Mouse (Mus musculus): ENCODE results near the gene Pik3r1. TPM values are rescaled to one million over a fixed set of nuclear protein-coding genes. Genes with fewer than 3 reads are reported as not detected.

Pik3r1 gene
- polyA plus RNA-seq, 1 experiment, result 7.3 TPM

GRCm38 (mm10) chr13:101711301-101711700 is 56.7 kb downstream of the Pik3r1 start:
- H3K27me3 ChIP-seq (ENCODE audit: control insufficient read depth, insufficient read depth, insufficient read length), result no peaks in the 10 kb centered on the region
- TF ChIP-seq MAX (IDR thresholded peaks at IDR 0.05), result no peak
- no peak for TF ChIP-seq FOSL1 (IDR thresholded peaks at IDR 0.05; ENCODE audit: insufficient read depth, low read length, poor library complexity, severe bottlenecking)
- TF ChIP-seq CTCF (IDR thresholded peaks at IDR 0.05; ENCODE audit: control insufficient read depth, insufficient read depth, insufficient read length), result no peak
- TF ChIP-seq MYOD1 (IDR thresholded peaks at IDR 0.05; ENCODE audit: control insufficient read depth, insufficient read length, low read depth), result no peak
- TF ChIP-seq MYOG (IDR thresholded peaks at IDR 0.05; ENCODE audit: control insufficient read depth, extremely low read depth, insufficient read length), result no peak
- no peak for TF ChIP-seq CEBPB (IDR thresholded peaks at IDR 0.05; ENCODE audit: low read depth)
- no peak for TF ChIP-seq USF1 (IDR thresholded peaks at IDR 0.05; ENCODE audit: low read depth)
- H3K79me2 ChIP-seq (ENCODE audit: control insufficient read depth, insufficient read depth), result peaks cover 14% of the 10 kb centered on the region
- H3ac ChIP-seq (ENCODE audit: control insufficient read depth, insufficient read length, low read depth), result no peak overlapping the region
- H3K4me3 ChIP-seq (ENCODE audit: insufficient read depth, poor library complexity, severe bottlenecking), result no peak overlapping the region
- peaks cover 8% of the 10 kb centered on the region for H3K79me3 ChIP-seq (ENCODE audit: low read depth)
- H3K36me3 ChIP-seq (ENCODE audit: control insufficient read depth, insufficient read depth), result peaks cover 5% of the 10 kb centered on the region

- H3K36me3 ChIP-seq (ENCODE audit: control insufficient read depth, insufficient read depth), result peaks cover 5% of the 10 kb centered on the region
- peaks cover 1% of the 10 kb centered on the region for H3K79me3 ChIP-seq (ENCODE audit: low read depth)
- no peak overlapping the region for H3ac ChIP-seq (ENCODE audit: control insufficient read depth, insufficient read length, low read depth)
- TF ChIP-seq MAX (IDR thresholded peaks at IDR 0.05), result no peak
- TF ChIP-seq MYOD1 (IDR thresholded peaks at IDR 0.05; ENCODE audit: control insufficient read depth, insufficient read length, low read depth), result no peak
- TF ChIP-seq FOSL1 (IDR thresholded peaks at IDR 0.05; ENCODE audit: insufficient read depth, low read length, poor library complexity, severe bottlenecking), result no peak
- no peak for TF ChIP-seq CEBPB (IDR thresholded peaks at IDR 0.05; ENCODE audit: low read depth)
- no peak for TF ChIP-seq MYOG (IDR thresholded peaks at IDR 0.05; ENCODE audit: control insufficient read depth, extremely low read depth, insufficient read length)
- TF ChIP-seq CTCF (IDR thresholded peaks at IDR 0.05; ENCODE audit: control insufficient read depth, insufficient read depth, insufficient read length), result no peak
- TF ChIP-seq USF1 (IDR thresholded peaks at IDR 0.05; ENCODE audit: low read depth), result no peak
- no peak overlapping the region for H3K4me3 ChIP-seq (ENCODE audit: insufficient read depth, poor library complexity, severe bottlenecking)
- H3K79me2 ChIP-seq (ENCODE audit: control insufficient read depth, insufficient read depth), result no peaks in the 10 kb centered on the region
- no peaks in the 10 kb centered on the region for H3K27me3 ChIP-seq (ENCODE audit: control insufficient read depth, insufficient read depth, insufficient read length)
These were observed 58.2 kb downstream of the Pik3r1 start for GRCm38 (mm10) chr13:101709788-101710187.

- TF ChIP-seq MYOG (IDR thresholded peaks at IDR 0.05; ENCODE audit: control insufficient read depth, extremely low read depth, insufficient read length) (no peak), MYOD1 (IDR thresholded peaks at IDR 0.05; ENCODE audit: control insufficient read depth, insufficient read length, low read depth) (no peak)
- Histone ChIP-seq H3K4me3 (ENCODE audit: insufficient read depth, poor library complexity, severe bottlenecking) (no peak overlapping the region), H3K79me2 (ENCODE audit: control insufficient read depth, insufficient read depth) (no peaks in the 10 kb centered on the region), H3K79me3 (ENCODE audit: low read depth) (no peaks in the 10 kb centered on the region), H3K36me3 (ENCODE audit: control insufficient read depth, insufficient read depth) (peaks cover 9% of the 10 kb centered on the region), H3K27me3 (ENCODE audit: control insufficient read depth, insufficient read depth, insufficient read length) (no peaks in the 10 kb centered on the region), H3ac (ENCODE audit: control insufficient read depth, insufficient read length, low read depth) (no peak overlapping the region)
These were observed 60.8 kb downstream of the Pik3r1 start for GRCm38 (mm10) chr13:101707226-101707625.

- Histone ChIP-seq H3K79me2 (ENCODE audit: control insufficient read depth, insufficient read depth) (no peaks in the 10 kb centered on the region), H3K27me3 (ENCODE audit: control insufficient read depth, insufficient read depth, insufficient read length) (no peaks in the 10 kb centered on the region), H3K36me3 (ENCODE audit: control insufficient read depth, insufficient read depth) (peaks cover 15% of the 10 kb centered on the region), H3ac (ENCODE audit: control insufficient read depth, insufficient read length, low read depth) (no peak overlapping the region), H3K4me3 (ENCODE audit: insufficient read depth, poor library complexity, severe bottlenecking) (no peak overlapping the region), H3K79me3 (ENCODE audit: low read depth) (no peaks in the 10 kb centered on the region)
- TF ChIP-seq MAX (IDR thresholded peaks at IDR 0.05), result no peak
- TF ChIP-seq MYOD1 (IDR thresholded peaks at IDR 0.05; ENCODE audit: control insufficient read depth, insufficient read length, low read depth), result no peak
- no peak for TF ChIP-seq FOSL1 (IDR thresholded peaks at IDR 0.05; ENCODE audit: insufficient read depth, low read length, poor library complexity, severe bottlenecking)
- no peak for TF ChIP-seq CTCF (IDR thresholded peaks at IDR 0.05; ENCODE audit: control insufficient read depth, insufficient read depth, insufficient read length)
- no peak for TF ChIP-seq USF1 (IDR thresholded peaks at IDR 0.05; ENCODE audit: low read depth)
- no peak for TF ChIP-seq MYOG (IDR thresholded peaks at IDR 0.05; ENCODE audit: control insufficient read depth, extremely low read depth, insufficient read length)
- TF ChIP-seq CEBPB (IDR thresholded peaks at IDR 0.05; ENCODE audit: low read depth), result no peak
These were observed 61.6 kb downstream of the Pik3r1 start for GRCm38 (mm10) chr13:101706426-101706825.

GRCm38 (mm10) chr13:101702096-101702775 is 65.8 kb downstream of the Pik3r1 start:
- Histone ChIP-seq H3K79me3 (ENCODE audit: low read depth) (no peaks in the 10 kb centered on the region), H3K27me3 (ENCODE audit: control insufficient read depth, insufficient read depth, insufficient read length) (no peaks in the 10 kb centered on the region), H3K79me2 (ENCODE audit: control insufficient read depth, insufficient read depth) (no peaks in the 10 kb centered on the region), H3ac (ENCODE audit: control insufficient read depth, insufficient read length, low read depth) (no peak overlapping the region), H3K36me3 (ENCODE audit: control insufficient read depth, insufficient read depth) (peaks cover 27% of the 10 kb centered on the region), H3K4me3 (ENCODE audit: insufficient read depth, poor library complexity, severe bottlenecking) (no peak overlapping the region)
- TF ChIP-seq FOSL1 (IDR thresholded peaks at IDR 0.05; ENCODE audit: insufficient read depth, low read length, poor library complexity, severe bottlenecking) (no peak), CEBPB (IDR thresholded peaks at IDR 0.05; ENCODE audit: low read depth) (no peak), MAX (IDR thresholded peaks at IDR 0.05) (no peak)

- H3ac ChIP-seq (ENCODE audit: control insufficient read depth, insufficient read length, low read depth), result no peak overlapping the region
- peaks cover 27% of the 10 kb centered on the region for H3K36me3 ChIP-seq (ENCODE audit: control insufficient read depth, insufficient read depth)
- H3K4me3 ChIP-seq (ENCODE audit: insufficient read depth, poor library complexity, severe bottlenecking), result no peak overlapping the region
- no peaks in the 10 kb centered on the region for H3K79me2 ChIP-seq (ENCODE audit: control insufficient read depth, insufficient read depth)
- H3K79me3 ChIP-seq (ENCODE audit: low read depth), result no peaks in the 10 kb centered on the region
- H3K27me3 ChIP-seq (ENCODE audit: control insufficient read depth, insufficient read depth, insufficient read length), result no peaks in the 10 kb centered on the region
- TF ChIP-seq FOSL1 (IDR thresholded peaks at IDR 0.05; ENCODE audit: insufficient read depth, low read length, poor library complexity, severe bottlenecking), result no peak
- no peak for TF ChIP-seq CTCF (IDR thresholded peaks at IDR 0.05; ENCODE audit: control insufficient read depth, insufficient read depth, insufficient read length)
- no peak for TF ChIP-seq USF1 (IDR thresholded peaks at IDR 0.05; ENCODE audit: low read depth)
- TF ChIP-seq MAX (IDR thresholded peaks at IDR 0.05), result no peak
- no peak for TF ChIP-seq MYOG (IDR thresholded peaks at IDR 0.05; ENCODE audit: control insufficient read depth, extremely low read depth, insufficient read length)
- no peak for TF ChIP-seq CEBPB (IDR thresholded peaks at IDR 0.05; ENCODE audit: low read depth)
- no peak for TF ChIP-seq MYOD1 (IDR thresholded peaks at IDR 0.05; ENCODE audit: control insufficient read depth, insufficient read length, low read depth)
These were observed 66.4 kb downstream of the Pik3r1 start for GRCm38 (mm10) chr13:101701632-101702031.

All from C2C12 (cell line).